Mouse (Mus musculus): ENCODE measurements around the gene Fip1l1. TPM values are rescaled to one million over a fixed set of nuclear protein-coding genes. Genes with fewer than 3 reads are reported as not detected.

Fip1l1 gene
- total RNA-seq, 2 experiments from 2014 or later: 53.0 to 73.9 TPM

Other genes with a start within 250 kb of the Fip1l1 start
- 3.3 and 3.5 TPM in 2 replicates for gene Scfd2, start 3.7 kb upstream of the Fip1l1 start, total RNA-seq (2015; ENCODE audit: low replicate concordance)
- 1.8 and 9.5 TPM in 2 replicates for gene Scfd2, start 3.7 kb upstream of the Fip1l1 start, total RNA-seq (2017; ENCODE audit: low replicate concordance)
- not detected in 2 replicates for gene Lnx1, start 167.5 kb downstream of the Fip1l1 start, total RNA-seq (2015; ENCODE audit: low replicate concordance)
- not detected in 2 replicates for gene Lnx1, start 167.5 kb downstream of the Fip1l1 start, total RNA-seq (2017; ENCODE audit: low replicate concordance)

Data from erythroblast, adult 5-6 weeks (primary cell).